Mouse (Mus musculus): Measurements from ENCODE around the gene Cops9.

Gene Cops9

GRCm38 (mm10) chr1:92605482-92605881, 36.3 kb downstream of the Cops9 start, which contains the start of gene Olfr1410:
Olfr1410 (plus strand) TSS chr1:92605782.
- DNase-seq (ENCODE audit: low spot score in 2 of 2) = no peak

- DNase-seq (ENCODE audit: low spot score in 2 of 2) = no peak
Observed at GRCm38 (mm10) chr1:92596019-92596418, 45.8 kb downstream of the Cops9 start.

DNA sequence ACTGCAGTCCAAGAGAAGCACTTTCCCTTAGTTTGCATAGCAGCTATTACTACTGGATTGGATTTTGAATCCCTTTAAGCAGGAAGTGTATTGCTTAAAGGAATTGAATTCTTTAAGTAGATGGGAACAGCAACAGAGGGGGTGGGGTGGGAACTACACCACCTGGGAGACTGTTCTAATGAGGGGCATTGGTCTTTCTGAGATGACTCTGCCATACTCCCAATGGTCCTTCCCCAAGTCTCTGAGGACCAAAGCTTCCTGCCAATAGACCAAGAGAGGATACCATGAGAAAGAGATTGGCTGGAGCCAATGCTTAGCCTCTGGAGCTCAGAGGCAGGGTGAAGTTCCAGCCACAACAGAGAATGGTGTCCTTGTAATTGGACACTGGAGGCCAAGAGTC, 47.7 kb downstream of the Cops9 start, which contains the start of gene Olfr1411:
TSS of gene Olfr1411 (plus strand) at position 301 of the 400 bp plus-strand sequence.
- no peak for DNase-seq (ENCODE audit: low spot score in 2 of 2)

All from natural killer cell, adult 2 months (primary cell).